Mouse (Mus musculus): ENCODE data around the gene Nop14.

GRCm38 (mm10) chr5:34695521-34695920 lies 35.6 kb upstream of the Nop14 start:
- TF ChIP-seq CTCF (IDR thresholded peaks at IDR 0.05; ENCODE audit: low read depth, low read length) (no peak), POLR2A (IDR thresholded peaks at IDR 0.05; ENCODE audit: borderline replicate concordance, low read depth, low read length) (no peak)
